In the genomic region with DNA sequence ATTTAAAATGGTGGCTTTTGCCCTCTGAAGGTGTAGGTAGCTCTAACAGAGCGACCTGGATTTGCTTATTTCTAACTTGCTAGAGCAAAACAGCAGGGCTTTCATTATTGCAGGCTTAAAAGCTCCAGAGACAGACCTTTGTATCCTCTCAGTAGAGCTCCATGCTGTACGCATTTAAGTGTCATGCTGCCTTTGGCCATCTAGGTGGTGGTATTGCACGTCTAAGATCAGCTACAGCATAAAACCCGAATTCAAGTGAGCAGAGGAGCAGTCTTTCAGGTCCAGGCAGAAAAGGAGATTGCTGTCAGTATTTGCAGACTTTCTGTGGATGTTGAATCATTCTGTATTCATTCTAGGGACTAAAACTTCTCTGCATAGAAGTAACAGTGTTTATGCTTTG, we compare ENCODE assay signal across 8 mouse cellular contexts. TPM values are rescaled to one million over a fixed set of nuclear protein-coding genes. Genes with fewer than 3 reads are reported as not detected.
DNase-seq lines count a peak whose midpoint lies in the region; ATAC-seq and TF ChIP-seq lines count a peak whose summit lies in the region.

No protein-coding gene starts in this region.

- TF ChIP-seq POLR2A in spleen, adult 2 months (IDR thresholded peaks at IDR 0.05; ENCODE audit: low read depth, low read length), result no peak

- 13% methylated on average over 4 of the region's 4 CpGs for WGBS in forebrain, embryonic 14.5 days
- 15% methylated on average over 4 of the region's 4 CpGs for WGBS in forebrain, embryonic 15.5 days
- WGBS in lung, postnatal 0 days, result 22% methylated on average over 4 of the region's 4 CpGs
- WGBS in spleen, adult 2 months, result 17% methylated on average over 4 of the region's 4 CpGs

- H3K4me2 ChIP-seq in forebrain, embryonic 14.5 days (ENCODE audit: low read length), result no peak overlapping the region
- no peak overlapping the region for H3K4me2 ChIP-seq in forebrain, embryonic 15.5 days (replicated peaks)
- no peak overlapping the region; the same call in 1 of the 2 replicates for H3K4me2 ChIP-seq in lung, postnatal 0 days (replicated peaks; ENCODE audit: low read depth, low read length)

- peaks cover 15% of the 10 kb centered on the region for H3K4me1 ChIP-seq in forebrain, embryonic 14.5 days (ENCODE audit: control insufficient read depth, insufficient read depth, low read length)
- peaks cover 29% of the 10 kb centered on the region for H3K4me1 ChIP-seq in forebrain, embryonic 15.5 days
- peaks cover 54% of the 10 kb centered on the region for H3K4me1 ChIP-seq in erythroblast, embryonic 14.5 days (ENCODE audit: control insufficient read depth)
- H3K4me1 ChIP-seq in lung, postnatal 0 days (ENCODE audit: insufficient read depth, low read depth, low read length), result peaks cover 10% of the 10 kb centered on the region; the same call in 1 of the 2 replicates
- H3K4me1 ChIP-seq in spleen, adult 2 months (ENCODE audit: control insufficient read depth, insufficient read depth, insufficient read length), result no peaks in the 10 kb centered on the region

- no peaks in the 10 kb centered on the region for H3K27me3 ChIP-seq in forebrain, embryonic 14.5 days (replicated peaks; ENCODE audit: control insufficient read depth, insufficient read depth, low read length)
- no peaks in the 10 kb centered on the region for H3K27me3 ChIP-seq in forebrain, embryonic 15.5 days
- H3K27me3 ChIP-seq in erythroblast, embryonic 14.5 days (ENCODE audit: control insufficient read depth), result no peaks in the 10 kb centered on the region
- no peaks in the 10 kb centered on the region for H3K27me3 ChIP-seq in lung, postnatal 0 days (replicated peaks; ENCODE audit: insufficient read depth, low read length)
- H3K27me3 ChIP-seq in spleen, adult 2 months (ENCODE audit: control insufficient read depth, insufficient read depth, low read length), result no peaks in the 10 kb centered on the region

- H3K4me3 ChIP-seq in forebrain, embryonic 14.5 days (ENCODE audit: low read depth, low read length), result no peak overlapping the region
- no peak overlapping the region for H3K4me3 ChIP-seq in forebrain, embryonic 15.5 days
- H3K4me3 ChIP-seq in erythroblast, embryonic 14.5 days (replicated peaks), result peak overlapping the region; percentile 29
- H3K4me3 ChIP-seq in lung, postnatal 0 days (ENCODE audit: low read depth, low read length), result no peak overlapping the region
- no peak overlapping the region for H3K4me3 ChIP-seq in spleen, adult 2 months (ENCODE audit: extremely low read depth, insufficient read depth, insufficient read length)

- DNase-seq in forebrain, embryonic 14.5 days (ENCODE audit: low spot score), result peak; percentile 82
- DNase-seq in A20 (ENCODE audit: low read depth, low spot score), result peak; percentile 61
- peak; percentile 56 for DNase-seq in adrenal gland, postnatal 14 days
- peak; percentile 83 for DNase-seq in kidney, adult 9 months
- DNase-seq in lung, postnatal 0 days (ENCODE audit: low spot score), result peak; percentile 85
- DNase-seq in spleen, adult 2 months (ENCODE audit: low read depth in 1 of 2, low spot score in 2 of 2), result peak; percentile 46 to 50

- H3K36me3 ChIP-seq in forebrain, embryonic 14.5 days (ENCODE audit: control insufficient read depth, insufficient read depth, low read length), result peaks cover 21% of the 10 kb centered on the region
- H3K36me3 ChIP-seq in forebrain, embryonic 15.5 days, result peaks cover 14% of the 10 kb centered on the region
- H3K36me3 ChIP-seq in erythroblast, embryonic 14.5 days (ENCODE audit: control insufficient read depth), result peaks cover 77% of the 10 kb centered on the region
- H3K36me3 ChIP-seq in lung, postnatal 0 days (ENCODE audit: insufficient read depth, low read length), result no peaks in the 10 kb centered on the region
- H3K36me3 ChIP-seq in spleen, adult 2 months (ENCODE audit: control insufficient read depth, insufficient read depth, low read length), result peaks cover 4% of the 10 kb centered on the region

- TF ChIP-seq CTCF in lung, postnatal 0 days (IDR thresholded peaks at IDR 0.05), result peak; percentile 84
- peak; percentile 22; the same call in 1 of the 2 replicates for TF ChIP-seq CTCF in spleen, adult 2 months (IDR thresholded peaks at IDR 0.05; ENCODE audit: extremely low read depth, insufficient read depth, insufficient read length, insufficient replicate concordance)

- ATAC-seq in forebrain, embryonic 14.5 days, result peak; percentile 35; the same call in 1 of the 2 replicates
- no peak for ATAC-seq in forebrain, embryonic 15.5 days (replicated peaks)
- ATAC-seq in lung, postnatal 0 days, result no peak

- no peak overlapping the region for H3K27ac ChIP-seq in forebrain, embryonic 14.5 days (ENCODE audit: low read depth, low read length)
- no peak overlapping the region for H3K27ac ChIP-seq in forebrain, embryonic 15.5 days (replicated peaks)
- no peak overlapping the region for H3K27ac ChIP-seq in lung, postnatal 0 days (ENCODE audit: low read length)
- H3K27ac ChIP-seq in spleen, adult 2 months (ENCODE audit: insufficient read depth, low read length), result no peak overlapping the region

- no peaks in the 10 kb centered on the region for H3K9me3 ChIP-seq in forebrain, embryonic 14.5 days (replicated peaks; ENCODE audit: control insufficient read depth, low read length)
- no peaks in the 10 kb centered on the region for H3K9me3 ChIP-seq in forebrain, embryonic 15.5 days
- H3K9me3 ChIP-seq in erythroblast, embryonic 14.5 days (ENCODE audit: control insufficient read depth, low read length), result no peaks in the 10 kb centered on the region
- H3K9me3 ChIP-seq in lung, postnatal 0 days (ENCODE audit: low read length), result no peaks in the 10 kb centered on the region

- no peak for TF ChIP-seq EP300 in lung, postnatal 0 days (IDR thresholded peaks at IDR 0.05)

- H3K9ac ChIP-seq in forebrain, embryonic 14.5 days (ENCODE audit: low read length), result no peak overlapping the region
- no peak overlapping the region for H3K9ac ChIP-seq in forebrain, embryonic 15.5 days (replicated peaks)
- no peak overlapping the region for H3K9ac ChIP-seq in lung, postnatal 0 days (replicated peaks; ENCODE audit: low read depth)

RNA-seq across cellular contexts. Expression of gene Tor1aip1, which starts 6.7 kb away (rescaled TPM):
- polyA plus RNA-seq in forebrain, embryonic 14.5 days (2014; fragmentation: Nextera tagmentation; extraction: Ambion mirVana), result 24.3 and 29.7 TPM in 2 replicates
- polyA plus RNA-seq in forebrain, embryonic 15.5 days (2015; fragmentation: Nextera tagmentation; extraction: Ambion mirVana), result 24.9 and 25.2 TPM in 2 replicates
- total RNA-seq in adrenal gland, postnatal 14 days (2021), result 99.0 and 101 TPM in 2 replicates
- 2.6 and 3.1 TPM in 2 replicates for polyA plus RNA-seq in erythroblast, embryonic 14.5 days (2012)
- 51.1 and 54.8 TPM in 2 replicates for polyA plus RNA-seq in lung, postnatal 0 days (2015; fragmentation: Nextera tagmentation; extraction: Ambion mirVana)
- 17.5 and 17.6 TPM in 2 replicates for polyA plus RNA-seq in spleen, adult 2 months (2012; rRNA removed)

RNA-seq across cellular contexts. Expression of gene Tor1aip2, which starts 7.8 kb away (rescaled TPM):
- polyA plus RNA-seq in forebrain, embryonic 14.5 days (2014; fragmentation: Nextera tagmentation; extraction: Ambion mirVana), result 87.9 and 92.0 TPM in 2 replicates
- polyA plus RNA-seq in forebrain, embryonic 15.5 days (2015; fragmentation: Nextera tagmentation; extraction: Ambion mirVana), result 69.7 and 73.6 TPM in 2 replicates
- total RNA-seq in adrenal gland, postnatal 14 days (2021), result 113 and 124 TPM in 2 replicates
- 1.4 and 1.8 TPM in 2 replicates for polyA plus RNA-seq in erythroblast, embryonic 14.5 days (2012)
- 55.2 and 58.3 TPM in 2 replicates for polyA plus RNA-seq in lung, postnatal 0 days (2015; fragmentation: Nextera tagmentation; extraction: Ambion mirVana)
- 27.6 and 28.9 TPM in 2 replicates for polyA plus RNA-seq in spleen, adult 2 months (2012; rRNA removed)

Comparison
In these comparisons a context has a peak if more than half of its experiments do, and no peak if none do; other contexts are left out.
1. RNA of gene Tor1aip2, which starts 7.8 kb away (polyA plus RNA-seq): 87.9 to 92.0 TPM in forebrain, embryonic 14.5 days, 69.7 to 73.6 TPM in forebrain, embryonic 15.5 days, 55.2 to 58.3 TPM in lung, postnatal 0 days and 27.6 to 28.9 TPM in spleen, adult 2 months; 1.4 to 1.8 TPM in erythroblast, embryonic 14.5 days; every median in the first group is over 10 times any median in the second.
2. Peak in every context shown above with its lines, with median percentiles within 50 percentile points of each other: DNase-seq.